Mouse (Mus musculus) splenic B cell, adult 2 months (primary cell): ENCODE results near the gene Krt222.

Source experiments
- DNase-seq: peaks from one replicate; pipeline ENCODE4 v3.0.0-alpha.2; 2011; ENCODE audit warnings: low read depth, low spot score
- H3K27me3 ChIP-seq: 2 replicates; pipeline ENCODE4 v1.6.1; 2012; ENCODE audit warnings: mild to moderate bottlenecking, low read length, moderate library complexity, mixed read lengths; ENCODE audit not compliant: control insufficient read depth, poor library complexity, insufficient read depth, severe bottlenecking
- H3K36me3 ChIP-seq: 2 replicates; pipeline ENCODE4 v1.6.1; 2012; ENCODE audit warnings: mild to moderate bottlenecking, low read length, moderate library complexity, mixed read lengths; ENCODE audit not compliant: control insufficient read depth, poor library complexity, insufficient read depth, severe bottlenecking

Krt222 gene

DNA sequence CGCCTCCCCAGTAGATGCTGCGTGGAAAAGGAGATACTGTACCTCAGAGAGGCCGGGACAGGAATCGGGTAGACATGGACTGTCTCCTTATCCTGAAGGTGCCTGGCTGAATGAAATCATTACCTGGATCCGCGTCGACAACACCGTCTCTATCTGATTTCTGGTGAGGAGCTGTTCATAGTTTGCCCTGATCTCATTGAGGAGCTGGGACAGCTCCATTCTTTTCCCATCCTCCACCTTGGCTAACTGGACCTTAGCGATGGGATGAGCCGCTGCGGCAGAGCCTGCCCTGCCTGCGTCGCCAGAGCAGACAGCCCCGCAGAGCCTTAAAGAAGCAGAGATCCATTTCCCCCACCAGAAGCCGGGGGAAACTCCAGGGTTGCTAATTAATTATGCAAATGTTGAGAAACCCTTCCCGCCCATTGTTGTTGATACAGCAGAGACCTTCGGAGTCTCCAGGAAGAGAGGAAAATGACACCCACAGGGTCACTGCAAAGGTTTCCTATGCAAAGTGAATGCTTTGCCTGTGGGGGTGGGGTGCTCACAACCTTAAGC, at the start of gene Krt222:
Gene Krt222 (minus strand): TSS at position 266 of the 555 bp plus-strand sequence.
- Histone ChIP-seq H3K36me3 (no peaks in the 10 kb centered on the region), H3K27me3 (no peaks in the 10 kb centered on the region)
- DNase-seq = peak; percentile 75

DNA sequence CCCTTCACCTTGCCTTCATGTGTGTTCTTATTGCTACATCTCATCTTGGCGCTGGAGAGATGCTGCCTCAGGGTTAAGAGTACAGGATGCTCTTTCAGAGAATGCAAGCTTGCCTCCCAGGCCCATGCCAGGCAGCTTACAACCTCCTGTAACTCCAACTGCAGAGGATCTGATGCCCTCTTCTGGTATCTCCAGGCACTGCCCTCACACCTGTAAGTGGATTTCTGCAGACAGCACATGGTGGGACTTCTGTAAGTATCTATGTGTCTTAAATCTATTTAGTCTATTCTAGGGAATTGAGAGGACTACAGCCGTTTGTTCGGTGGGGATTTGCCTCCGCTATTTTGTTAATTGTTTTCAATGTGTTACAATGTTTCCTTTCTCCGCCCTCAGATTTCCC, 49.0 kb upstream of the Krt222 start:
- peak; percentile 76 for DNase-seq
- Histone ChIP-seq H3K27me3 (no peaks in the 10 kb centered on the region), H3K36me3 (no peaks in the 10 kb centered on the region)

DNA sequence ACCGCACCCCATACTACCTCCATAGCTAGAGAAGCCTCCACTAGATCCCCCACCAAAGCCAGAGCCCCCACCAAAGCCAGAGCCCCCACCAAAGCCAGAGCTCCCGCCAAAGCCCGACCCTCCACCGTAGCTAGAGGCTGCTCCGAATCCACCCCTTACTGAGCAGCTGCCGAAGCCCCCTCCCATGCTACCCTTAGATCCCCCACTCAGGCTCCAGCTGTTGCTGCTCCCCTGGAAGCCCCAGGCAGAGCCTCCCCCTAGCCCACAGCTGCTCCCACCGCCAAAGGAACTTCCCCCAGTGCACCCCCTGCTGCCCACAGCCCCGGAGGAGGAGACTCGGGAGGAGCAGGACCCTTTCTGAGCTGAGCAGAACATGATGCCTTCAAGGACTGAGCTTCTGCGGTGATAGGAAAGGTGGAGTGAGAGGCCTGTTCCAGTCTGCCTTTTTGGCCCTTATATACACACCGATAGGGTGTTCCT, 41.0 kb upstream of the Krt222 start, which contains the start of gene Krt24:
Gene Krt24 (minus strand): TSS at position 430 of the 480 bp plus-strand sequence.
- Histone ChIP-seq H3K36me3 (no peaks in the 10 kb centered on the region), H3K27me3 (no peaks in the 10 kb centered on the region)
- DNase-seq = no peak

DNA sequence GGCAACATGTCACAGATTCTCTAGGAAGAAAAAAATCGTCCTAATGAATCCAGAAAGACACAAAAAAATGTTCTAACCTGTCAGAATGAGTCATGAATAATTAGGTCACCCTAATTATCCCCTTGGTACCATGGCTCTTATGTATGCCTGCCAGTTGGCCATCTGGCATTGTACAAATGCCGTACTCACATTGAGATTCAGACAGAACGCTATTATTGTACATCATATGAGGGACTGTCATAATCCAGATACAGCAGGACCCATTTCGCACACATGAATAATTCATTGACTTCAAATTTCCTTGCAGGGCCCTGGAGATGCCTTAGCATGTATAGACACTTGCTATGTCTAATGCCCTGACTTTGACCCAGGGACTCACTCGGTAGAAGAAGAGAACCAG, 40.1 kb upstream of the Krt222 start:
- DNase-seq = no peak
- Histone ChIP-seq H3K36me3 (no peaks in the 10 kb centered on the region), H3K27me3 (no peaks in the 10 kb centered on the region)

DNA sequence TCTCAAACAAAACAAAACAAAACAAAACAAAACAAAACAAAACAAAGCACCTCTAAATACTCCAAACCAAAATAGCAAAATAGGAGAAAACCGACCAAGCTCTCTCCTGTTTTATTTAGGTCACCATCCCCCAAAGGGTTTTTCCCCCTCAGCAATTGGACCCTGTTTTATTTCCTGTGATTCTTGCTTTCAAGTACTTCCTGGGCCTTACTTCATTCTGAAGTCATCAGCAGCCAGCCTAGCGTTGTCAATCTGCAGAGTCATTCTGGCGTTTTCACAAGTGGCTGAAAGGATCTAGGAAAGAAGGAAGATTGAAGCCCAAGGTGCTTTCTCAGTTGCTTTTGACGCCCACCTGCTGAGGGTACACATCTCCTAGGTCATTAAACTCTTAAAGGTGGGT, 39.4 kb upstream of the Krt222 start:
- Histone ChIP-seq H3K27me3 (no peaks in the 10 kb centered on the region), H3K36me3 (no peaks in the 10 kb centered on the region)
- no peak for DNase-seq

DNA sequence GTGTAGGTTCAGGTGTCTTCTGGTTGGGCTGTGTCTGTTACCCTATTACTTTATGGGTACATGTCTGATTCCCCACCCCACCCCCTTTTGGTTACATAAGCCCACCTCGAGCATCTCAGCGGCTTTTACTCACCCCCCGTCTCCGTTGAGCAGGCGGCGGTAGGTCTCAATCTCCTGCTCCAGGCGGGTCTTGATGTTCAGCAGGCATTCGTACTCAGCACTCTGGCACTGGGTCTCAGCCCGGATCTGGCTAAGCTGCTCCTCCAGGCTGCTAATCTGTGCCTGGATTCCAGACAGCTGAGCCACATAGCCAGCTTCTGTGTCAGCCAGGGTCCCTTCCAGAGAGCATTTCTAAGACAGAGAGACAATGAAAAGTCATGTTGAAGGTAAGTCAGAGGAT, 37.2 kb upstream of the Krt222 start:
- H3K27me3 ChIP-seq = no peaks in the 10 kb centered on the region
- H3K36me3 ChIP-seq = no peaks in the 10 kb centered on the region
- no peak for DNase-seq

DNA sequence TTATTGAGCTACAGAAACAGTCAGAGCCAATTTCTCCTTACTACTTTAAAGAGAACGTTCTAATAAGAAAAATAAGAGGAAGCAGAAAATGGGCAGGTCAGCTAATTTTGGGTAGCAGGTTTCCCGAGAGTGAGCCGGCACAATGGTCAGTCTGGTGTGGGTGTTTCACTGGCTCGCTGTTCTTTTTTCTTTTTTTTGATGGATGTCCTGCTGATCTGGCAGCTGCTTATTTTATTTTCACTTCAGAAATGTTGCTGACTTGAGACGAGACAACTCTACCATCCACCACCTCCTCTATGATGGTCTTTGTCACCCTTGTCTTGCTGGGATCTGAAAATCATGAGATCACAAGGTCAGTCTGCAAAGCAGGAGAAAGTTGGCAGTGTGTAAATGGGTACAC, 36.1 kb upstream of the Krt222 start:
- Histone ChIP-seq H3K27me3 (no peaks in the 10 kb centered on the region), H3K36me3 (no peaks in the 10 kb centered on the region)
- no peak for DNase-seq

DNA sequence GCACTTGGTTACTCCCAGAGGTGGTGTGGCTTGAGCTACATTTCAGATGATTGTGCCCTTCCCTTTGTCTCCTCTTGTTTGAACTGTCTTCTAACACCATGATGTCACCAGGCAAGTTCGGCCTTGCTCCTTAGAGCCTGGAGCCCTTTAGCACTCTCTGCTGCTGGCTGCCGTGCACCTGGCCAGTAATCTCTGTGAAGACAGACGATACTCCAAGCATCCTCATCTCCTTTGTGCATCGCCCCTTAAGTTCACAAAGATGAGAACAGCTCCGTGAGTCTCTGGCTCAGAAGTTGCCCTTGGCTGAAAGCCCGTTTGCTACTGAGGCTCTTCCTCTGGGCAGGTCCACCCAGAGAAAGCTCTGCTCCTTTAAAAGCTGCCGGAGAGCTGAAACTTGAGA, 32.9 kb upstream of the Krt222 start:
- Histone ChIP-seq H3K27me3 (no peaks in the 10 kb centered on the region), H3K36me3 (no peaks in the 10 kb centered on the region)
- DNase-seq = no peak

DNA sequence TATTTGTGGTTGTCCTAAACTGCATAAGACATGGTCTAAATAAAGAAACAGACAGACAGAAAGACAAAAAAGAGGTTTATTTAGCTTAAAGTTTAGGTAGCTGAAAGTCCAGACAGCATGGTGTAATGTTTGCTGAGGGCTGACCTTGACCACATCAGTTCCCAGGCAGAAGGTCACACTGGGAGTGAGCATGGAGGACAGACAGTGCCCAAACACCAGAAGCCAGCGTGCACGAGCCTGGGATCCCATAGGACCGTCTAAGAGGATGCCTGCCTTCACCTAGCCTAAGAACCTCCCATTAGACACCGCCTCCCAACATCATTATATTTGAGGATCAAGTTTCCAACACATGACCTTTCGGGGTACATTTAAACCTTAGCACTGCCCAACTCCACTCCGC, 31.7 kb upstream of the Krt222 start:
- no peak for DNase-seq
- H3K36me3 ChIP-seq = no peaks in the 10 kb centered on the region
- no peaks in the 10 kb centered on the region for H3K27me3 ChIP-seq

DNA sequence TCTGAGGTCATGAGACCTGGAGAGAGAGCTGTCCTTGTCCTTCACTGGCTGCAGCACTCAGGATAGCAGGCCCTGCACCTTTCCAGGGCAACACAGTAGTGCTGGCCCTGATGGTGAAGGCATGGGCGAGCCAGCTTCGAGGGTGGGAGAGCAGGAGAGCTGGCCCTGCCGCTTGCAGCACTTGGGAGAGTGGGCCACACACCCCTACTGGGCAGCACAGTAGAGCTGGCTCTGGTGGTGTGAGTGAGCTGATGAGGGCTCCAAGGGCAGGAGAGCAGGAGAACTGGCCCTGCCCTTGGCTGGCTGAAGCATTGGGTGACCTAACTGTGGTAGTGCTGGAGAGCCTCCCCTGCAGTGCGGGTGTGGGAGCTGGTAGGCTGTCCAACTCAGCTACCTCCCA, 28.8 kb upstream of the Krt222 start:
- Histone ChIP-seq H3K27me3 (no peaks in the 10 kb centered on the region), H3K36me3 (no peaks in the 10 kb centered on the region)
- DNase-seq = no peak

DNA sequence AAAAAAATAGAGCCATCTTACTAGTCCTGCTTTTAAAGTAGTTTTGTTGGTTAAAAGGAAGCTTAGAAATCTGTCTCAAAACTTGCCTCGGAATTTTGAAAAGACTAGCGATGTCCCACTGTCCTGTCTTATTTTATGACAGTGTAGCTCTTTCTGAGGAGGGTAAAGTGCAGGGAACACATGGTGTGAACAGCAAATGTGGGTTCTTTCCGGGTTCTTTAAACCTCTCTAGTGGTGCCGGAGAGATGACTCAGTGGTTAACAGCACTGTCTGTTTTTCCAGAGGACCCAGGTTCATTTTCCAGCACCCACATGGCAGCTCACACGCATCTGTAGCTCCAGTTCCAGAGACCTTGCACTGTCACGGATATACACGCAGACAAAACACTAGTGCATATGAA, 25.3 kb upstream of the Krt222 start:
- no peak for DNase-seq
- Histone ChIP-seq H3K27me3 (no peaks in the 10 kb centered on the region; the same call in 1 of the 2 replicates), H3K36me3 (no peaks in the 10 kb centered on the region)

DNA sequence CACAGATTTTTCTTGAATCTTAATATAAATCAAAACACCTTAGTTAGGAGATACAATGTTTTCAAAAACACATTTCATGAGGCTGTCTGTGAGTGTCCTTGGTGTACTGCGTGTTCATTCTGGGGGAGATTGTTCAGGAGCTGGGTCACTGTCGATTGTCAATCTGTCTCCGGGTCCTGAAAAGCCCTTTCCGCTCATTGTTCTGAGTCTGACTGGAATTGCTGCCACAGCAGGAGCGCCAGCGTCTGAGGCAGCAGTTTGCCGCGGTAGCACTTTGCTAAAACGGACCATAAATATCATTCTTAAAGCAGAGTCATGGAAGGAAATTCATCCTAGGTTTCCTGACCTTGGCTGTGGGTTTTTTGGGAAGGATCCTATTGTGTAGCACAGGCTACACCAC, 21.9 kb upstream of the Krt222 start:
- H3K27me3 ChIP-seq = no peaks in the 10 kb centered on the region; the same call in 1 of the 2 replicates
- no peak for DNase-seq
- H3K36me3 ChIP-seq = no peaks in the 10 kb centered on the region

DNA sequence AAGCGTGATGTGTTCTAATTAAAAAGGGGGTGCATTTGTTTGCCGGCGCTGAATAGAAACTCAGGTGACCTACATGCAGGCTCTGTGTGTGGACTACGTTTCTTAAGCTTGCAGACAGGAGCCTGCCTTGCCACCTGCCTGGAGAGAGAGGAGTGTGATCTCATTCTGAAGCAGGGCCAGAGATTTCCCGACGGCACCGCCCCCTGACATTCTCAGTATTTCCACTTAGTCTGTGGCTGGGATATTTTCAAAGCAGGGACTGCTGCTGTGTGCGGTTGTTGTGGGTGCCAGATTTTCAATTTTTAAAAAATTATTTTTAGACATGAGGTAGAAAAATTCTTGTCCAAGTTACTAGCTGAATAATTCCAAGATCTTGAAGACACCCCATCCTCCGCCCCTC, 21.3 kb upstream of the Krt222 start:
- no peak for DNase-seq
- no peaks in the 10 kb centered on the region; the same call in 1 of the 2 replicates for H3K27me3 ChIP-seq
- H3K36me3 ChIP-seq = no peaks in the 10 kb centered on the region

DNA sequence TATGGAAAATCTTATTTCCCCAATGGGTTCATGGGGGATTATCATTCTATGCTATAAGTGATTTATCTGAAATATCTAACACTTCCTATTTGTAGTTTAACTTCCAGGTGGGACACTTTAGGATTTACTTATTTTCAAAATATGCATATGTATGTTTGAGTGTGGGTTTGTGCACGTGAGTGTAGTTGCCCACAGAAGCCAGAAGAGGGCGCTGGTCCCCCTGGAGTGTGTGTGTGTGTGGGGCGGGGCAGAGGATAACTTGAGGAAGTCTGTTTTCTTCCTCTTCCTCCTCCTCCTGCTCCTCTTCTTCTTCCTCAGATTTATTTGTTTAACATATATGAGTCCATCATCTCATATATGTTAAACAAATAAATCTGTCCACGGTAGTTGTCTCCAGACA, 12.3 kb upstream of the Krt222 start:
- H3K27me3 ChIP-seq = no peaks in the 10 kb centered on the region
- no peaks in the 10 kb centered on the region for H3K36me3 ChIP-seq
- no peak for DNase-seq

DNA sequence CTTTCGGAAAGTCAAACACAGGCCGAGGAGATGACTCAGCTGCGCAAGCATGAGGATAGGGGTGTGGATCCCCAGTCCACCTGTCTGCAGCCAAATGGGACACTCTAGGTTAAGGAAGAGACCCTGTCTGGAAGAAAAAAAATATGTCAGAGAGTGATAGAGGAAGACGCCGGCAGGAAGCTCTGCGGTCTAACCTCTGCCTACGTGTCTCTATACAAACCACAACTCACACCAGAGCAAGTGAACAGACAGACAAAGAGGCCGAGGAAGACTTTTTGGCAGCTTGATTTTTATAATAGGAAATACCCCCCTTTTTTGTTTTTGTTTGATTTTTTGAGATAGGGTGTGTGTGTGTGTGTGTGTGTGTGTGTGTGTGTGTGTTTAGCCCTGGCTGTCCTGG, 11.4 kb upstream of the Krt222 start:
- no peak for DNase-seq
- Histone ChIP-seq H3K27me3 (no peaks in the 10 kb centered on the region), H3K36me3 (no peaks in the 10 kb centered on the region)

DNA sequence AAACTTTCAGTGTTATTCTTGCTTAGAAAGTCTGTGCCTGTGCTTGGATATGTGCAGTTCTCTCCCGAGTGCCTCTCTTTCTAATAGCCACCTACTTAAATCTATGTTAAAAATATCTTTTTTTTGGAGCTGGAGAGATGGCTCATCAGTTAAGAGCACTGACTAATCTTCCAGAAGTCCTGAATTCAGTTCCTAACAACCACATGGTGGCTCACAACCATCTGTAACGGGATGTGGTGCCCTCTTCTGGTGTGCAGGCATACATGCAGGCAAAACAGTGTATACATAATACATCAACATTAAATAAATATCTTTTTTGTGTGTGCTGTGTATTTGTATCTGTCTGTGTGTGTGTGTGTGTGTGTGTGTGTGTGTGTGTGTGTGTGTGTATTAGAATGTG, 10.0 kb upstream of the Krt222 start:
- Histone ChIP-seq H3K36me3 (no peaks in the 10 kb centered on the region), H3K27me3 (no peaks in the 10 kb centered on the region)
- DNase-seq = no peak
